Mouse (Mus musculus): ENCODE results near the gene Brix1. TPM values are rescaled to one million over a fixed set of nuclear protein-coding genes. Genes with fewer than 3 reads are reported as not detected.

Gene Brix1
- polyA plus RNA-seq, 1 experiment from 2014 or later = 57.9 TPM

DNA sequence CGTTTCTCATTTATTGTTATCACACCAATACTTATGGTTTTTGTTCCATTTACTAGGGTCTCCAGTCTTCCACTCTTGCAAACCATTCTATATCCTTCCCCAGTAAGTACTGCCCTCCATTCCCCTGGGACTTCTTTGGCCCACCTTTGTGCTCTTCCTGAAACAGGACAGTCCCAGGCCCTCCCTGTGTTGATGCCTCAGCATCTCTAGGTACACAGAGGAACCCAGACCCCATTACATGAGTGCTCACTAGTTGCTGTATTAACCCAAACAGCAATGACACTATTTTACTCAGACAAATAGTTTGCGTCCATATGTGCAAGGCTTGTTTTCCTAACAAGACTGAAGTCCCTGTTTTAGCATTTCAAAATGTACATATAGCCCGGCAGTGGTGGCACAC lies 17.0 kb downstream of the Brix1 start:
- H3K27me3 ChIP-seq (ENCODE audit: insufficient read depth, low read length) = no peaks in the 10 kb centered on the region
- H3K4me1 ChIP-seq (ENCODE audit: insufficient read depth) = peaks cover 11% of the 10 kb centered on the region
- WGBS (ENCODE audit: insufficient replicate concordance) = 64% methylated on average over 3 of the region's 3 CpGs
- no peak overlapping the region for H3K27ac ChIP-seq (ENCODE audit: low read depth)
- DNase-seq (no peak), ATAC-seq (no peak)
- no peaks in the 10 kb centered on the region for H3K9me3 ChIP-seq (ENCODE audit: low read length)
- 0 out of 2 replicates have a peak, but pooled peaks cover 2% of the 10 kb centered on the region for H3K36me3 ChIP-seq (replicated peaks; ENCODE audit: insufficient read depth, low read length)
- TF ChIP-seq CTCF (IDR thresholded peaks at IDR 0.05; ENCODE audit: low read depth) (no peak), EP300 (IDR thresholded peaks at IDR 0.05; ENCODE audit: low read depth) (no peak)
- no peak overlapping the region for H3K9ac ChIP-seq (replicated peaks)
- H3K4me2 ChIP-seq (ENCODE audit: low read depth, low read length) = peak overlapping the region; percentile 98
- no peak overlapping the region for H3K4me3 ChIP-seq (ENCODE audit: low read depth, low read length)

DNA sequence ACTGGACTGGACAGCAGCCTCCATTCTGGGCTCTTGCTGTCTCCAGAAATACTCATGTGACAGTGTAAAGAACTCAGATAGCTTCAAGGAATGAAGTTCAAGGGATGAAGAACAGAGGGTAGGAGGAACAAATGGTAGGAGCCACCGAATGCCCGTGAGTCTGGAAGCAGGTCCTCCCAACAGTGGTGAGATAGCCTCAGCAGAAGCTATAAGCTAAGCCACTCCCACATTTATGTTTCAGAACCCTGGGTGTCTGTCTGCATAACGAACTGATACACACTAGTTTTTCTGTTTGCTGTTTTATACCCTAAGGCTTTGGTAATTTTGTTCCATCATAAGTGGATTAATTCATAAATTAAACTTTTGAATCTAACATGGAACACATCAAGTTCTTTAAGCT lies 21.1 kb downstream of the Brix1 start:
- Histone ChIP-seq H3K36me3 (replicated peaks; ENCODE audit: insufficient read depth, low read length) (peaks cover 18% of the 10 kb centered on the region), H3K4me1 (ENCODE audit: insufficient read depth) (peaks cover 8% of the 10 kb centered on the region), H3K4me2 (ENCODE audit: low read depth, low read length) (no peak overlapping the region), H3K4me3 (ENCODE audit: low read depth, low read length) (no peak overlapping the region), H3K9me3 (ENCODE audit: low read length) (no peaks in the 10 kb centered on the region), H3K27me3 (ENCODE audit: insufficient read depth, low read length) (no peaks in the 10 kb centered on the region), H3K9ac (replicated peaks) (no peak overlapping the region), H3K27ac (ENCODE audit: low read depth) (no peak overlapping the region)
- no peak for ATAC-seq
- no peak for DNase-seq
- no peak for TF ChIP-seq CTCF (IDR thresholded peaks at IDR 0.05; ENCODE audit: low read depth)
- no peak for TF ChIP-seq EP300 (IDR thresholded peaks at IDR 0.05; ENCODE audit: low read depth)
- WGBS (ENCODE audit: insufficient replicate concordance) = 75% methylated on average over 3 of the region's 3 CpGs

DNA sequence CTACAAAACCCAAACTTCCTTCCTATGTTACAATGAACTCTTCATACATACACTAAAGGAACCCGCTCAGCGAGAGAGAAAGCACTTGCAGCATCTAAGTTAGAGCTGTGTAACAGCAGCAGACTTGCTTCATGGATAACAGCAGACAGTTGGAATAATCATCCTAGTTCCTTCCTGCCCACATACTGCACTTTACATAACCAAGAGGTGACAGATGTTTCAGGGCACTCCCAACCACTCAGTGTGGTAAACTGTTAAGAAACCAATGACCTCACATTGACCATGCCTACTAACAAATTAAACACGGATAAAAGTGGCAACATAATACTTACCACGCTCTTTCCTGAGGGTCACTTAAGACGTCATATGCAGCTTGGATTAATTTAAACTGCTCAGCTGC lies 22.2 kb downstream of the Brix1 start:
- Histone ChIP-seq H3K9ac (replicated peaks) (no peak overlapping the region), H3K27me3 (ENCODE audit: insufficient read depth, low read length) (no peaks in the 10 kb centered on the region), H3K4me1 (ENCODE audit: insufficient read depth) (no peaks in the 10 kb centered on the region), H3K9me3 (ENCODE audit: low read length) (no peaks in the 10 kb centered on the region), H3K27ac (ENCODE audit: low read depth) (no peak overlapping the region), H3K4me3 (ENCODE audit: low read depth, low read length) (no peak overlapping the region), H3K36me3 (replicated peaks; ENCODE audit: insufficient read depth, low read length) (peaks cover 22% of the 10 kb centered on the region), H3K4me2 (ENCODE audit: low read depth, low read length) (no peak overlapping the region)
- DNase-seq (no peak), ATAC-seq (no peak)
- no peak for TF ChIP-seq CTCF (IDR thresholded peaks at IDR 0.05; ENCODE audit: low read depth)
- TF ChIP-seq EP300 (IDR thresholded peaks at IDR 0.05; ENCODE audit: low read depth) = no peak
- WGBS (ENCODE audit: insufficient replicate concordance) = 60% methylated on average over 5 of the region's 5 CpGs

DNA sequence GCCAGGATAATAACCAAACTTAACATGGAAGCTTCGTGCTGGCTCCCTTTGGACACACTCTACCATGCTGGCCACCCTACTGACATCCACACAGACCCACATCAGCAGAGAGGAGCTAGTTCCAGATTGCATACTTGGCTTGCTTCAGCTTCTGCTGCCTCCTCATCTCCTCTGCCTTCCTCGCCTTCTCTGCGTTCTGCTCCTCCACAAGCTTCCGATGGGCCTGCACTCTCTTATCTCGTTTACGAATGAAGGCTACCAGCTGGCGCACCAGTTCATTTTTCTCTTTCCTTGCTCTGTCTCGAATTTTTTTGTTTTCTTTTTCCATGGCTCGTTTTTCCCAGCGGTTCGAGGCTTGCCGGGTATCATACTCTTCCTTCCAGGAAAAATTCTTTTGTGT lies 24.8 kb downstream of the Brix1 start:
- peaks cover 22% of the 10 kb centered on the region for H3K36me3 ChIP-seq (replicated peaks; ENCODE audit: insufficient read depth, low read length)
- H3K27ac ChIP-seq (ENCODE audit: low read depth) = no peak overlapping the region
- H3K4me1 ChIP-seq (ENCODE audit: insufficient read depth) = no peaks in the 10 kb centered on the region
- TF ChIP-seq CTCF (IDR thresholded peaks at IDR 0.05; ENCODE audit: low read depth) = no peak
- no peak for TF ChIP-seq EP300 (IDR thresholded peaks at IDR 0.05; ENCODE audit: low read depth)
- no peak overlapping the region for H3K4me3 ChIP-seq (ENCODE audit: low read depth, low read length)
- 85% methylated on average over 12 of the region's 12 CpGs for WGBS (ENCODE audit: insufficient replicate concordance)
- H3K4me2 ChIP-seq (ENCODE audit: low read depth, low read length) = no peak overlapping the region
- H3K27me3 ChIP-seq (ENCODE audit: insufficient read depth, low read length) = no peaks in the 10 kb centered on the region
- DNase-seq (no peak), ATAC-seq (no peak)
- H3K9ac ChIP-seq (replicated peaks) = no peak overlapping the region
- no peaks in the 10 kb centered on the region for H3K9me3 ChIP-seq (ENCODE audit: low read length)

DNA sequence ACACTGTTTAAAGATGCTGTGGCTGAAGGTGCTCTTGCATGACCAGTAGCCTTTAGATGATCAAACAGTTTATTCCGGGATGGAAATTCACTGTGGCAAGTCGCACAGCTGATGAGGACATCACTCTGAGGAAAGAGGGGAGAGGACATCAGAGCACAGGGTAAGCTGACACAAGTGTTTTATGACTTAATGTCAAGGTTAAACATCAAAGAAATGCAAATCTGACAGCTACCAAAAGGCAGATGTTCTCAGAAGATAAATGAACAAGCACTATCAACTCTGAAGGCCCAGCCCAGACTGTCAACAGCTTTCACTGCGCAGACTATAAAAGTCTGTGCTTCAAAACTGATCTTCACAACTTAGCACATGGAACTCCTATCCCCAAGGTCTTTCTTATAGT lies 38.6 kb downstream of the Brix1 start:
- Histone ChIP-seq H3K4me1 (ENCODE audit: insufficient read depth) (no peaks in the 10 kb centered on the region), H3K27me3 (ENCODE audit: insufficient read depth, low read length) (no peaks in the 10 kb centered on the region), H3K27ac (ENCODE audit: low read depth) (no peak overlapping the region), H3K9me3 (ENCODE audit: low read length) (no peaks in the 10 kb centered on the region), H3K4me2 (ENCODE audit: low read depth, low read length) (no peak overlapping the region), H3K36me3 (replicated peaks; ENCODE audit: insufficient read depth, low read length) (peaks cover 31% of the 10 kb centered on the region), H3K9ac (replicated peaks) (no peak overlapping the region), H3K4me3 (ENCODE audit: low read depth, low read length) (no peak overlapping the region)
- 73% methylated on average over 3 of the region's 3 CpGs for WGBS (ENCODE audit: insufficient replicate concordance)
- TF ChIP-seq CTCF (IDR thresholded peaks at IDR 0.05; ENCODE audit: low read depth) = no peak
- no peak for TF ChIP-seq EP300 (IDR thresholded peaks at IDR 0.05; ENCODE audit: low read depth)
- DNase-seq (no peak), ATAC-seq (no peak)

DNA sequence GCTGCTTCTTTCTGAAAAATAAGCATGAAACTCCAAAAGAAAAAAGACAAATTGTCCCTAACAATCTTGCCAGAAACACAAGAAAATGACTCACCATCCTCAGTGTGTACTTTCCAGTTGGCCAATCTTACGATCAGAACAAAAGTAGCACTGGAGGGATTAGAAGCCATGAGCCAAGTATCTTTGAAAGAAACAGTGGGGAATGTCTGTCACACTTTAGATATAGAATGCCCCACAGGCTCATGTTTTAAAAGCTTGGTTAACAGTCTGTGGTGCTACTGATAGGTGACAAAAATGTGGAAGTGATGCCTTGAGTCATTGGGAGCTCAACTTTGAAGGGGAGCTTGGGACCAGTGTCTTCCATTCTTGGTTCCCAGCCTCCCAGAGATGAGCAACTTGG lies 43.5 kb downstream of the Brix1 start:
- Histone ChIP-seq H3K36me3 (replicated peaks; ENCODE audit: insufficient read depth, low read length) (peaks cover 20% of the 10 kb centered on the region; the same call in 1 of the 2 replicates), H3K4me2 (ENCODE audit: low read depth, low read length) (no peak overlapping the region), H3K27ac (ENCODE audit: low read depth) (no peak overlapping the region), H3K4me1 (ENCODE audit: insufficient read depth) (no peaks in the 10 kb centered on the region), H3K9ac (replicated peaks) (no peak overlapping the region), H3K9me3 (ENCODE audit: low read length) (no peaks in the 10 kb centered on the region), H3K4me3 (ENCODE audit: low read depth, low read length) (no peak overlapping the region), H3K27me3 (ENCODE audit: insufficient read depth, low read length) (no peaks in the 10 kb centered on the region)
- 85% methylated on average over 1 of the region's 1 CpGs for WGBS (ENCODE audit: insufficient replicate concordance)
- ATAC-seq (no peak), DNase-seq (no peak)
- TF ChIP-seq EP300 (IDR thresholded peaks at IDR 0.05; ENCODE audit: low read depth) (no peak), CTCF (IDR thresholded peaks at IDR 0.05; ENCODE audit: low read depth) (no peak)

DNA sequence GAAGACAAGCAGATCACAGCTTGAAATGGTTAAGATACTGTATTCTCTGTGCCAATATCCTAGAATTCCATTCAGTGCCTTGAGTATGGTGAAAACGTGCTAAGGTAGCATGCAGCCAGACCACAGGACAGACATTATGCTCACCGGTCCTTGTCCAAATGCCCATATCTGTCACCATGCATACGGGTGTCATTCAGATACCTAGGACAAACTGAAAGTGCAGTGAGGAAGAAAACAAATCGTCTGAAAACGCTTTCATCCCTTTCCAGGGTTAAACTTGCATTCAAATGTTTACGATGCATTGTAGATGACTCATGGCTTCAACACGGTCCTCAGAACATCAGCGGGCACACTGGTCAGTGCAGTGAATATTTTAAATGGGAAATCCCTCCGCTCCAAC lies 44.3 kb downstream of the Brix1 start:
- WGBS (ENCODE audit: insufficient replicate concordance) = 82% methylated on average over 9 of the region's 9 CpGs
- ATAC-seq = no peak

More for the DNA sequence above, 44.3 kb downstream of the Brix1 start:
- Histone ChIP-seq H3K27me3 (ENCODE audit: insufficient read depth, low read length) (no peaks in the 10 kb centered on the region), H3K4me2 (ENCODE audit: low read depth, low read length) (no peak overlapping the region), H3K36me3 (replicated peaks; ENCODE audit: insufficient read depth, low read length) (peaks cover 16% of the 10 kb centered on the region; the same call in 1 of the 2 replicates), H3K27ac (ENCODE audit: low read depth) (no peak overlapping the region), H3K9ac (replicated peaks) (no peak overlapping the region), H3K4me1 (ENCODE audit: insufficient read depth) (no peaks in the 10 kb centered on the region), H3K9me3 (ENCODE audit: low read length) (no peaks in the 10 kb centered on the region), H3K4me3 (ENCODE audit: low read depth, low read length) (no peak overlapping the region)
- DNase-seq = no peak
- TF ChIP-seq EP300 (IDR thresholded peaks at IDR 0.05; ENCODE audit: low read depth) (no peak), CTCF (IDR thresholded peaks at IDR 0.05; ENCODE audit: low read depth) (no peak)
